Mouse (Mus musculus) brain, embryonic 14.5 days (tissue): ENCODE measurements around the gene Lpxn.

Source experiments
- CTCF ChIP-seq: fragments of 200-500 bp; IDR thresholded peaks from 2 replicates; pipeline ENCODE4 v1.5.1; 2012; ENCODE audit warnings: inconsistent platforms, mild to moderate bottlenecking, moderate library complexity, borderline replicate concordance; ENCODE audit not compliant: insufficient read depth, insufficient read length; ENCODE audit errors: extremely low read depth
- POLR2A ChIP-seq: fragments of 200-500 bp; IDR thresholded peaks from 2 replicates; pipeline ENCODE4 v1.6.1; 2012; ENCODE audit warnings: mild to moderate bottlenecking, inconsistent platforms, borderline replicate concordance; ENCODE audit not compliant: poor library complexity, insufficient read depth, insufficient read length, severe bottlenecking; ENCODE audit errors: extremely low read depth

- TF ChIP-seq CTCF (no peak), POLR2A (no peak)
Measured at GRCm38 (mm10) chr19:12830823-12831430, 34.9 kb downstream of the Lpxn start.
